Mouse (Mus musculus) ES-Bruce4 (cell line): ENCODE measurements around the gene Asap3.

Source experiments
- CTCF ChIP-seq: IDR thresholded peaks from one replicate; pipeline ENCODE4 v1.8.1; 2011; ENCODE audit warnings: low read depth, low read length
- POLR2A ChIP-seq: IDR thresholded peaks from one replicate; pipeline ENCODE4 v1.8.1; 2011; ENCODE audit warnings: low read length; ENCODE audit not compliant: insufficient read depth

- TF ChIP-seq CTCF (no peak), POLR2A (no peak)
These were observed 78.3 kb downstream of the Asap3 start, which contains the start of gene Zfp46 for GRCm38 (mm10) chr4:136284455-136284854.
